Mouse (Mus musculus) embryonic facial prominence, embryonic 13.5 days (tissue): ENCODE data around the gene Tnni3k. TPM values are rescaled to one million over a fixed set of nuclear protein-coding genes. Genes with fewer than 3 reads are reported as not detected.

Experiments used
- ATAC-seq: fragments of 200-750 bp; cut with Nextera tagmentation; 2 replicates; pipeline ENCODE4 v1.8.0; 2017; ENCODE audit warnings: low read depth; ENCODE audit not compliant: insufficient number of reproducible peaks, insufficient read depth, low FRiP score, low TSS enrichment
- H3K27ac ChIP-seq: fragments of 300-500 bp; sonication (generic); 2 replicates; pipeline ENCODE4 v1.5.1; 2015; ENCODE audit warnings: moderate library complexity, mild to moderate bottlenecking, inconsistent platforms
- H3K27me3 ChIP-seq: fragments of 300-500 bp; sonication (generic); 2 replicates; pipeline ENCODE4 v1.6.1; 2015; ENCODE audit warnings: mild to moderate bottlenecking, inconsistent platforms
- H3K36me3 ChIP-seq: fragments of 300-500 bp; sonication (generic); 2 replicates; pipeline ENCODE4 v1.6.1; 2015; ENCODE audit warnings: mild to moderate bottlenecking, inconsistent platforms
- H3K4me1 ChIP-seq: fragments of 300-500 bp; sonication (generic); 2 replicates; pipeline ENCODE4 v1.6.1; 2015; ENCODE audit warnings: inconsistent platforms
- H3K4me2 ChIP-seq: fragments of 300-500 bp; sonication (generic); 2 replicates; pipeline ENCODE4 v1.6.1; 2015; ENCODE audit warnings: moderate library complexity, mild to moderate bottlenecking, inconsistent platforms
- H3K4me3 ChIP-seq: fragments of 300-500 bp; sonication (generic); 2 replicates; pipeline ENCODE4 v1.5.1; 2015; ENCODE audit warnings: mild to moderate bottlenecking, inconsistent platforms
- H3K9ac ChIP-seq: fragments of 300-500 bp; sonication (generic); 2 replicates; pipeline ENCODE4 v1.6.1; 2015; ENCODE audit warnings: mild to moderate bottlenecking, inconsistent platforms
- H3K9me3 ChIP-seq: fragments of 300-500 bp; sonication (generic); 2 replicates; pipeline ENCODE4 v1.6.1; 2016; ENCODE audit warnings: inconsistent platforms
- WGBS: fragments of 180-500 bp; shearing (Covaris S2); methylation state at CpG from one replicate; pipeline ENCODE4 v1.1.7; 2015; ENCODE audit warnings: mixed read lengths; 5-methylcytosine and 5-hydroxymethylcytosine counted together
- polyA plus RNA-seq: library from polyadenylated mRNA; unstranded; fragments of >200 nt; fragmentation: Nextera tagmentation; extraction: Ambion mirVana; gene quantifications from 2 replicates; pipeline ENCODE4 v1.2.1, GENCODE M21; 2015

Tnni3k gene
- polyA plus RNA-seq, 1 experiment from 2014 or later, result 0.08 TPM

DNA sequence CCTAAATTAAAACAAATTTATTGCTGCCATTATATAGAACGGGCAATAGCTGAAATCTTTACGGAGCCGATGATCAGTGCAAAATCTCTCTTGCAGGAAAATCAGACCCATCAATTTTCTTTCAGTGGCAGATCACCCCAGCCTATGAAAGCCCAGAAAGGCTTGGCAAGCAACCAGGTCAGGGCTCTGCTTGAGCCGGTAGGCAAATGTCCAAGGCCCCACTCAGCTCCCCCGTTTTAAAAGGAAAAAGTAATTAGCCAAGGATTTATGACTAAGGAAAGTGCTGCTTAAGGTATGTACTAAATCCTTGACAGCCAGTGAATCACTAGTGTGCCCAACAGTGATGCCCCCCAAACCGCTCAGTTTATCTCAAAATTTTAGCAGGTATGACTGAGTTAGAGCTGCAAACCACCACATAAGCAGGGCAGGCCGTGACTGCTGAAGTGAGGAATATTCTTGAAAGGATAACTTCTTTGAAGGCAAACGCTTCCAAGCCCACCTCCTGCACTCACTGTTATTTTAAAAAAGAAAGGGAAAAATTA, 254.2 kb downstream of the Tnni3k start:
- H3K4me1 ChIP-seq, result no peaks in the 10 kb centered on the region
- no peak overlapping the region for H3K27ac ChIP-seq
- no peak overlapping the region for H3K4me2 ChIP-seq
- ATAC-seq, result no peak
- no peak overlapping the region for H3K9ac ChIP-seq
- H3K4me3 ChIP-seq, result no peak overlapping the region
- H3K27me3 ChIP-seq, result no peaks in the 10 kb centered on the region
- H3K36me3 ChIP-seq, result no peaks in the 10 kb centered on the region
- WGBS, result 84% methylated on average over 8 of the region's 8 CpGs
- H3K9me3 ChIP-seq, result no peaks in the 10 kb centered on the region

DNA sequence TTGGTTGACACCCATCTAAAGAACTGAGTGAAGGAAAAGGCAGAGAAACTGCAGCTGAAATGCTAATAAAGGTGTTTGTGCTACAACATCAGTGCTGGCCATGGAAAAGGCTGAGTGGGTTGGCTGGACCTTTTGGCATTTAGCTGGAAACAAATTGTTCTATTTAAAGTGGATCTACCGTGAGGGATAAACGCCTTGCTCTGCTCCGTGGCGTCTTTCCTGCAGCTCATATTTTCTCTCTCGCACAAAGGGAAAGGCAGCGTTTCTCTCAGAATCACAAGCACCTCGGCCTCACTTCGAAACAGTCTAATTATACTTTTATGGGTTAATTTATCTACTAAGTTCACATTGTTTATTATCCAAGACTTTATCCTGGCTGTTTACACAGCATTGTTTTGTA, 254.8 kb downstream of the Tnni3k start:
- no peak overlapping the region for H3K4me2 ChIP-seq
- no peak overlapping the region for H3K4me3 ChIP-seq
- no peaks in the 10 kb centered on the region for H3K27me3 ChIP-seq
- H3K9me3 ChIP-seq, result no peaks in the 10 kb centered on the region
- H3K4me1 ChIP-seq, result no peaks in the 10 kb centered on the region
- 83% methylated on average over 8 of the region's 8 CpGs for WGBS
- no peak overlapping the region for H3K9ac ChIP-seq
- no peaks in the 10 kb centered on the region for H3K36me3 ChIP-seq
- no peak for ATAC-seq
- no peak overlapping the region for H3K27ac ChIP-seq

DNA sequence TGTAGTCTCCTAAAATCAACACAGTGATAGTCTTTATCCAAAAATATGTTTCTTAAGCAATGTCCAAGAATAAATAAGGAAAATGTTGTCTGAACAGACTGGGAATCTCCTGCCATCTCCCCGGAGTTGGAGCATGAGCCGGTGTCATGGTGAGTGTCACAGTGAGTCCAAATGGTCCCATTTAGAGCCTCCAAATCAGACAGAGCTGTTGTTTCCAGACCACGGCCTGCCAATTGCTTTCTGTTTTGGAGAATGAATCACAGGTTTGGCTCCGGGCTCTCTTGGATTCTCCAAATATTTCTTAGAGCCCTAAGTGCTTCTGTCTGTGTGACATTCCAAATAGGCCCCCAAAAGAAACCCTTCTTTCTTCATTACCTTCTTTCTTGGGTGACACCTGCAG, 256.4 kb downstream of the Tnni3k start:
- Histone ChIP-seq H3K9ac (no peak overlapping the region), H3K9me3 (no peaks in the 10 kb centered on the region), H3K27ac (no peak overlapping the region), H3K4me2 (no peak overlapping the region), H3K4me1 (no peaks in the 10 kb centered on the region), H3K27me3 (no peaks in the 10 kb centered on the region), H3K36me3 (no peaks in the 10 kb centered on the region), H3K4me3 (no peak overlapping the region)
- 66% methylated on average over 4 of the region's 4 CpGs for WGBS
- ATAC-seq, result no peak

DNA sequence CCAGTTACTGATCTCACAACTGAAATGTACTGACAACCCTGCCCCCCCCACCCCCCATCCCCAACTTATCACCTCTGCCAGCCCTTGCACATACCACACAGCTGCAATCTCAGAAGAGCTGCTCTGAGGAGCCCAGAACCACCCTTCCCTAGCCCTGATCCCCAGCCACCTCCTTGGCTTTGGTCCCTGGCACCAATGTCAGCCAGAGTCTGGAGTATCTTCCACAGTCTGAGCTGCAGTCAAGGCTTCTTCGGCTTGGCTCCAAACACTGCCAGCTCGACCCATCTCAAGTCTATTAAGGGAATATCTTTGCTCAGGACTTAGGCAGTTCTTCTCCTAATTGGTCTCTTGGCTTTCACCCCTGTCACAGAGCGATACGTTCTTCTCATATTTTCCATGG, 261.6 kb downstream of the Tnni3k start:
- Histone ChIP-seq H3K4me1 (no peaks in the 10 kb centered on the region), H3K4me2 (no peak overlapping the region), H3K9ac (no peak overlapping the region), H3K4me3 (no peak overlapping the region), H3K9me3 (no peaks in the 10 kb centered on the region), H3K27me3 (no peaks in the 10 kb centered on the region), H3K36me3 (no peaks in the 10 kb centered on the region), H3K27ac (no peak overlapping the region)
- no peak for ATAC-seq
- 74% methylated on average over 4 of the region's 4 CpGs for WGBS

DNA sequence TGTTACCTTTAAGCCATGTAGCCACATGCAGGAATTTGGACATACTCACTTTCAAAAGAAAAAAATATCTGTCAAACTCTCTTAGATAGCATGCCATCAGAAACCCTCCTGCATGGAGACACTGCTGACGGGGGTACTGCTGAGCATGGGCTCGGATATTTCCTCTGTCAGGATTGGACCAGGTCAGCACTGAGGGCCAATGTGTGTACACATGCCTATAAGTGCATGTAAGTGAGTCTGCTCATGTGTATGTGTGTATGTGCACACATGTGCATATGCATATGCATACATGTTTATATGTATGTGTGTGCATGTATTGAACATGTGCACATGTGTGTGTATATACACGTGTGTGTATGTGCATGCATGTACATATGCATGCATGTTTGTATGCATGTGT, 267.6 kb downstream of the Tnni3k start:
- no peak for ATAC-seq
- no peak overlapping the region for H3K9ac ChIP-seq
- H3K4me1 ChIP-seq, result no peaks in the 10 kb centered on the region
- H3K27ac ChIP-seq, result no peak overlapping the region
- H3K36me3 ChIP-seq, result no peaks in the 10 kb centered on the region
- 68% methylated on average over 3 of the region's 3 CpGs for WGBS
- no peak overlapping the region for H3K4me3 ChIP-seq
- H3K27me3 ChIP-seq, result peaks cover 6% of the 10 kb centered on the region; the same call in 1 of the 2 replicates
- no peaks in the 10 kb centered on the region for H3K9me3 ChIP-seq
- no peak overlapping the region for H3K4me2 ChIP-seq

DNA sequence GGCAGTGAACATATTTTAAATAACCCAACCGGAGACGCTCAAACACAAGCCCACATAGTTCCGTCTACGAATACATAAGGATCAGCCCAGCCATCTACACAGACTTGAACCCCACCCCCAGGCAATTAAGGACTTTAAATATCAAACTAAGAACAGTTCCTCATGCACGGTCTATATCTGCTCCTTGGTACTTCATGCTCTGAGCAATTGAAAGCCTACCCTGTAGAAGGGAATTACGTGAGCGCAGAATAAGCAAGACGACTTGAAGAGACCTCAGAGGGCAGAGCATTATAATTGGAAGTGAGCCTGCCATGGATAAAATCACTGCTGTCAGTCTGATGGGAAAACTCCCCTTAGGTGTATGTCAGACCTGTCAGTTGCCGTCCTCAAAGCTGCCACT, 268.9 kb downstream of the Tnni3k start:
- no peaks in the 10 kb centered on the region for H3K4me1 ChIP-seq
- ATAC-seq, result no peak
- no peaks in the 10 kb centered on the region for H3K36me3 ChIP-seq
- no peak overlapping the region for H3K4me3 ChIP-seq
- 75% methylated on average over 9 of the region's 9 CpGs for WGBS
- no peak overlapping the region for H3K4me2 ChIP-seq
- no peak overlapping the region for H3K27ac ChIP-seq
- H3K27me3 ChIP-seq, result peaks cover 10% of the 10 kb centered on the region
- H3K9me3 ChIP-seq, result no peaks in the 10 kb centered on the region
- H3K9ac ChIP-seq, result no peak overlapping the region

DNA sequence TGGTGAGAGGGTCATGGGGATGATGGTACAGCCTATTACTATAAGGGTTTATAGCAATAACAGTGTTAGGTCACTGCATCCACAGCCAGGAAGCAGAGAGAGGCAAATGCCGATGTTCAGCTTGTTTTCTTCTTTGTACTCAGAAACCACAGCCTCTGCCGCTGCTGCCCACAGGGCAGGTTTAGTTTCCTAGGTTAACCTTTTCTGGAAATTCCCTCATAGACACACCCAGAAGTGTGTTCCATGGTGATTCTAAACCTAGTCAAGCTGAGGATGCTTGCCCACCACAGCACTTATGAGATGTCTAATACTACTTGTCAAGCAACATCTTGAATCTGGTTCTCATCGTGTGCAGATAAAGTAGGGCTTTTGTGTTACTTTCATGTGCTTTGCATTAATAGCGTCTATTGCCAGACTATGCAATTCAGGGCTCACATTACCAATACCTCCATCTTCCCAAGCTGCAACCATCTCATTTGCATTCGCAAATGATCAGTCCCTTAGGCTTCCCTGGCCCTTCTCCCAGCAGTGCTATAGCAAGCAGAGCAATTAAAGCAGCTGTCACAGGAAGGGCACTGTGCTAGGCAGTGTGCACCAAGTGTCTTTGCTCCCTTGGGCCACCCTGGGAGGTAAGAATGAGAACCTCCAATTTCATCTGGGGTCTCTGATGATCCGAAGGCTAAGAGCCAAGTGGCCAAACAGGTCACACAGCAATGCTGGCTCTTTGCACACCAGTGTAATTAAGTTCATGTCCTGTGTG, 276.2 kb downstream of the Tnni3k start:
- H3K4me1 ChIP-seq, result peaks cover 19% of the 10 kb centered on the region
- H3K27ac ChIP-seq, result no peak overlapping the region
- no peak overlapping the region for H3K9ac ChIP-seq
- peak; percentile 58; the same call in 1 of the 2 replicates for ATAC-seq
- H3K36me3 ChIP-seq, result no peaks in the 10 kb centered on the region
- H3K4me2 ChIP-seq, result no peak overlapping the region
- peaks cover 13% of the 10 kb centered on the region for H3K27me3 ChIP-seq
- no peak overlapping the region for H3K4me3 ChIP-seq
- WGBS, result 22% methylated on average over 6 of the region's 6 CpGs
- no peaks in the 10 kb centered on the region for H3K9me3 ChIP-seq

DNA sequence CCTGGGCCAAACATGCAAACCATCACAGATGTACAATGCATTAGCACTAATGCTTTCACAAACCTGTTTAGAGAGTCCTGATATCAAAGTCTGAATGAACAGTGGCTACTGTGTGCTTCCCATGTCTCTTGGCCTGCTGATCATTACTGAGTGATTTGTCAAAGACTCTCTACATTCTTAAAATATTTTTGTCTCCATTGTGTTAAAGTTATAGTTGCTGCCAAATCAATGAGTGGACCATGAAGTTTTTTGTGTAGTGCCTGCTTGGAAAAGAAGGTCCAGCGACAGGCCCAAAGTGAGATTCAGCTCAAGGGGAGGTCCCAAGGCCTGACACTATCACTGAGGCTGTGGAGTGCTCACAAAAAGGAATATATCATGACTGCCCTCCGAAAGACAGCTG, 283.6 kb downstream of the Tnni3k start:
- Histone ChIP-seq H3K4me1 (no peaks in the 10 kb centered on the region), H3K36me3 (no peaks in the 10 kb centered on the region), H3K4me3 (no peak overlapping the region), H3K4me2 (no peak overlapping the region), H3K27ac (no peak overlapping the region), H3K9me3 (no peaks in the 10 kb centered on the region), H3K27me3 (peaks cover 2% of the 10 kb centered on the region; the same call in 1 of the 2 replicates), H3K9ac (no peak overlapping the region)
- no peak for ATAC-seq
- WGBS, result 87% methylated on average over 2 of the region's 2 CpGs

DNA sequence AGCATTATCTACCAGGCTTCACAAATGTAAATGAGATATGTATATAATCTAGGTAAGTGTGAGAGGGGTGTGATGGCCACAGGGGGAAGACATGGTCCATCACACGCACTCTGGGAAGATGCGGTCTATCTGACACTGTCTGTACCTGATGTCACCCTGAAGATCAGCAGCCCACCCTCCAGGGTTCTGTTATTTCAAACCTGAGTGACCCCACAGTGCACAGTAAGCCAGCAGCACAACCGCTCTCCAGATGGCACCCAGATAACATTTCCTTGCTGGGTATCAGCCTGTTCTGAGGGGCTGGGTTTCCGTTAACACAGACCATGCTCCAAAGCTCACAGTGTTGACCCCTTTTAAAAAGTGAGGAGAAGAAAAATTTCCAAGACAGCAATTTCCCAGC, 288.9 kb downstream of the Tnni3k start:
- no peak overlapping the region for H3K4me3 ChIP-seq
- no peak overlapping the region for H3K9ac ChIP-seq
- H3K27me3 ChIP-seq, result no peaks in the 10 kb centered on the region; the same call in 1 of the 2 replicates
- no peaks in the 10 kb centered on the region for H3K9me3 ChIP-seq
- no peak overlapping the region for H3K4me2 ChIP-seq
- H3K27ac ChIP-seq, result no peak overlapping the region
- ATAC-seq, result no peak
- 48% methylated on average over 4 of the region's 4 CpGs for WGBS
- no peaks in the 10 kb centered on the region for H3K36me3 ChIP-seq
- H3K4me1 ChIP-seq, result no peaks in the 10 kb centered on the region; the same call in 1 of the 2 replicates

DNA sequence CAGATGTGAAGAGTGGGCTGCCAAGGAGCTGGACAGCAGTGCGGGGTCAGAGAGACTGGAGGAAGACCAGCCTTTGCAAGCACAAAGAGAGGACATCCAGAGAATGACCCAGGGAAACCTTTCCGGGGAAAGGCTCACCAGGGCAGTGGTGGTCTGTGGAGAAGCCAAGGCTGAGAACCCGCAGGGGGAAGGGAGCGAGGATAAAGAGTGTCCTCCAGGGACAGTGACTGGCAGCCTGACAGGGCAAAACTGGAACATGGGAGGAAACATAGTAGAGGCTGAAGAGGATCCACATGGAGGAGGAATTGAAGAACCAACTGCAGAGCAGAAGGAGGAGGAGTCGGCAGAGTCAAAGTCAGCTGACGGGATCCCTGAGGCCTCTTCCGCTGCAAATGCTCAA, 291.1 kb downstream of the Tnni3k start:
- H3K4me1 ChIP-seq, result no peaks in the 10 kb centered on the region; the same call in 1 of the 2 replicates
- ATAC-seq, result no peak
- H3K4me2 ChIP-seq, result no peak overlapping the region
- H3K4me3 ChIP-seq, result no peak overlapping the region
- H3K27ac ChIP-seq, result no peak overlapping the region
- WGBS, result 85% methylated on average over 7 of the region's 7 CpGs
- H3K27me3 ChIP-seq, result no peaks in the 10 kb centered on the region; the same call in 1 of the 2 replicates
- H3K9ac ChIP-seq, result no peak overlapping the region
- no peaks in the 10 kb centered on the region for H3K9me3 ChIP-seq
- no peaks in the 10 kb centered on the region for H3K36me3 ChIP-seq

DNA sequence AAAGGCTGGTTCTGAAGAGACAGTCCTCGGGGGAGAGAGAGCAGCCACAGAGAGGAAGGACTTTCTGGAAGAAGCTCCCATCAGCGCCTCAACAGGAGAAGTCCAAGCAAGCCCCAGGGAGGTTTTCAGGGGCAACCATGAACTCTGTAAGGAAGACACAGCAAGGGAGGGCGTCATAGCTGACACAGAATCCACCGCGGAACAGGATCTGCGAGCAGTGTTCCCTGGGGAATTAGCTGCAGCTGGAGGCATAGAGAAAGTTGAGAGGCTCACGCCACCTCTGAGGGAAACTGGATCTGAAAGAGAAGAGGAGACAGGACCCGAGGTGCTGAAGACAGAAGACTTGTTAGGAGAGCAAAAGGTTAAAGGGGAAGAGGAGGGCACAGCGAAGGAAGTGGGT, 291.8 kb downstream of the Tnni3k start:
- H3K36me3 ChIP-seq, result no peaks in the 10 kb centered on the region
- no peak overlapping the region for H3K9ac ChIP-seq
- no peak overlapping the region for H3K27ac ChIP-seq
- H3K4me2 ChIP-seq, result no peak overlapping the region
- 36% methylated on average over 9 of the region's 9 CpGs for WGBS
- H3K4me1 ChIP-seq, result no peaks in the 10 kb centered on the region; the same call in 1 of the 2 replicates
- H3K27me3 ChIP-seq, result no peaks in the 10 kb centered on the region; the same call in 1 of the 2 replicates
- H3K9me3 ChIP-seq, result no peaks in the 10 kb centered on the region
- ATAC-seq, result no peak
- H3K4me3 ChIP-seq, result no peak overlapping the region

DNA sequence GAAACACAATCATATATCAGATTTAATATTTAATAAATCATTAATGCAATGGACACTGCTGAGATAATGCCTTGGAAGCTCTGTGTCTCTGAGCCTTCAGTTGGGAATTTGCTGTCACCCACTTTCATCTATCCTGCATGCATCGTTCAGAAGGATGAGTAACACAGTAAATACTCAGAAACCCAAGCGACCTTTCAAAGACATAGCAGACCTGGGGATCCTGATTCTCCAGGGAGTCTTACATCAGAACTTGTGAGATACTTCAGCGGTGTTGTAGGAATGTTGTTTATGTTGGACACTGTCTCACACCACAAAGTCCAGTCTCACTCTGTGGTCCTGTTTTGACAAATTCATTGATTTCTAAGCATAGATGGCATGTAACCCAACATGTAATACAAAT, 294.1 kb downstream of the Tnni3k start:
- H3K36me3 ChIP-seq, result no peaks in the 10 kb centered on the region
- H3K4me1 ChIP-seq, result no peaks in the 10 kb centered on the region; the same call in 1 of the 2 replicates
- no peaks in the 10 kb centered on the region for H3K9me3 ChIP-seq
- no peak overlapping the region for H3K4me3 ChIP-seq
- H3K27me3 ChIP-seq, result no peaks in the 10 kb centered on the region; the same call in 1 of the 2 replicates
- H3K27ac ChIP-seq, result no peak overlapping the region
- WGBS, result 81% methylated on average over 3 of the region's 3 CpGs
- no peak overlapping the region for H3K4me2 ChIP-seq
- no peak overlapping the region for H3K9ac ChIP-seq
- ATAC-seq, result no peak
